Mouse (Mus musculus) G1E (cell line): ENCODE results near the gene Kif13a.

ENCODE experiments used
- CTCF ChIP-seq: IDR thresholded peaks from 2 replicates; pipeline ENCODE4 v1.5.1; 2012; ENCODE audit warnings: low read depth, low read length, inconsistent platforms, mixed read lengths
- GATA1 ChIP-seq: IDR thresholded peaks from 2 replicates; pipeline ENCODE4 v1.6.1; 2012; ENCODE audit warnings: borderline replicate concordance, low read length, inconsistent platforms, mixed read lengths
- TAL1 ChIP-seq: conservative IDR thresholded peaks from 2 replicates; pipeline ENCODE4 v1.6.1; 2012; ENCODE audit warnings: low read depth, low read length, inconsistent platforms, mixed read lengths

GRCm38 (mm10) chr13:46943294-46943693 lies 13.6 kb upstream of the Kif13a start:
- TF ChIP-seq CTCF (no peak), TAL1 (no peak), GATA1 (no peak)
